Mouse (Mus musculus): Measurements from ENCODE around the gene Hsph1.

DNA sequence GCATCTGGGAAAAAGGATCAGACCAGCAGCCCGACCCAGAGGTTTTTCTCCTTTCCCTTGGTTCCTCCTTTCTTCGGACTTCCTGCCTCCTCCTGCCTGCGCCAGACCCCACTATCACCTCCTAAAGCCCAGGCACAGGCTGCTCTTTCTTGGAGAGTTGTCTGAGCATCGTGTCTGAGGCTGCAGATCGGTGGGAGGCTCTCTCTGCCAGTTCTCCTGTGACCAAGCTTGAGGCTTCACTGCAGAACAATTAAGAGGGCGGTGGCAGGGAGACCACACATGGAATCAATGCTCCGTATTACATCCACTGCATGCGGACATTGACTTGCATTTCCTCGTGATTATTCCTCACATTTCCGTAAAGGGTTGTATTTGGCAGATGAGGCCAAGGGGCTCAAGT is 58.7 kb downstream of the Hsph1 start:
- TF ChIP-seq CTCF (IDR thresholded peaks at IDR 0.05) (no peak), EP300 (IDR thresholded peaks at IDR 0.05) (no peak)
